Mouse (Mus musculus) stomach, embryonic 16.5 days (tissue): ENCODE results near the gene Lamtor4. TPM values are rescaled to one million over a fixed set of nuclear protein-coding genes. Genes with fewer than 3 reads are reported as not detected.
"Not testable (repeated sequence)": the region's sequence is repeated elsewhere in the genome, so short reads cannot be mapped to it uniquely, and the experiment has no call there.

ENCODE experiments used
- ATAC-seq: fragments of 200-750 bp; cut with Nextera tagmentation; 2 replicates; pipeline ENCODE4 v1.8.0; 2017; ENCODE audit warnings: moderate number of reproducible peaks, moderate TSS enrichment; ENCODE audit not compliant: insufficient read depth, low FRiP score
- H3K27ac ChIP-seq: fragments of 300-500 bp; sonication (generic); 2 replicates; pipeline ENCODE4 v1.5.1; 2014; ENCODE audit warnings: low read length
- H3K27me3 ChIP-seq: fragments of 300-500 bp; sonication (generic); 2 replicates; pipeline ENCODE4 v1.6.1; 2014; ENCODE audit warnings: low read length, control low read depth, mixed read lengths; ENCODE audit not compliant: control insufficient read depth, insufficient read depth
- H3K36me3 ChIP-seq: fragments of 300-500 bp; sonication (generic); 2 replicates; pipeline ENCODE4 v1.6.1; 2014; ENCODE audit warnings: low read length; ENCODE audit not compliant: control insufficient read depth, insufficient read depth
- H3K4me1 ChIP-seq: fragments of 300-500 bp; sonication (generic); 2 replicates; pipeline ENCODE4 v1.6.1; 2014; ENCODE audit warnings: low read length, control low read depth, mixed read lengths; ENCODE audit not compliant: control insufficient read depth, insufficient read depth
- H3K4me2 ChIP-seq: fragments of 300-500 bp; sonication (generic); 2 replicates; pipeline ENCODE4 v1.6.1; 2014; ENCODE audit warnings: low read depth, low read length, mixed read lengths
- H3K4me3 ChIP-seq: fragments of 300-500 bp; sonication (generic); replicated peaks from 2 replicates; pipeline ENCODE4 v1.5.1; 2014; ENCODE audit warnings: mild to moderate bottlenecking, low read length
- H3K9ac ChIP-seq: fragments of 300-500 bp; sonication (generic); 2 replicates; pipeline ENCODE4 v1.6.1; 2014; ENCODE audit warnings: low read length
- H3K9me3 ChIP-seq: fragments of 300-500 bp; sonication (generic); replicated peaks from 2 replicates; pipeline ENCODE4 v1.6.1; 2016; ENCODE audit warnings: low read length, control low read depth; ENCODE audit not compliant: control insufficient read depth
- WGBS: fragments of 180-500 bp; shearing (Covaris S2); extraction: QIAGEN DNeasy Blood & Tissue Kit; methylation state at CpG from one replicate; pipeline ENCODE4 v1.1.7; 2014; 5-methylcytosine and 5-hydroxymethylcytosine counted together
- polyA plus RNA-seq: library from polyadenylated mRNA; unstranded; fragments of >200 nt; fragmentation: Nextera tagmentation; extraction: Ambion mirVana; gene quantifications from 2 replicates; pipeline ENCODE4 v1.2.1, GENCODE M21; 2015

Lamtor4 gene
- 76.1 and 79.4 TPM in 2 replicates for polyA plus RNA-seq

DNA sequence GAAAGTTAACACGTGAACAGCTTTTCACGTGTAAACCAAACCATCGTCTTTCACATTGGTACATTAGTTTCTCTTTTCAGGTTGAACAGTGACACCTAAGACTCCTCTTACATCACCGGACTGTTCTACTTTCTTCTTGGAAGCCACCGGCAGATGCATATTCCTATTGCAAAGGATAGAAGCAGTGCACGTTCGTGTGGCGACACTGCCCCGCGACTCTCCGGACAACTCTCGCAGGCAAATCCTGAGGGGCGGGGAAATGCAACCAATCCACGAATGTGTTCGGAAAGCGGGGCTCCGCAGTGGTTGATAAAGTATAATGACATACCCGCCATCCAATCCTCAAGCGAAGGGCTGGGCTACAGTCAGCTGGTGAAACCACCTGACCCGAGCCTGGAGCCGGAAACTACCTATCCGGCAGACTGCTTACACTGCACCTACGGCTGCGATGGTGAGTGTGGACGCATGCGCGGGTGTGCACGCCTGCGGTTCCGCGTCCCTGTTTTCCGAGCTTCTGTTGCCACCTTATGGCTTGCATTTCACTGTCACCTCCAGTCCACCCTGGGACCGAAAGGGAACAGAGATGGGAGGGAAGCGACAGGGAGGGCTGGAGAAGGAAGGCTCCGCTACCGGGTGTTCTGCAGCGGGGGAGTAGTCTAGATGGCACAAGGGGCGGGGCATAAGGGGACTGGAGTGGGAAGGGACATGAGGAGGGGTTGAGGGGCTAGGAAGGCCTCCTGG is at the start of gene Lamtor4:
Gene Lamtor4, plus strand, starts transcription at position 130 of the 741 bp plus-strand sequence.
- peak; percentile 100 for ATAC-seq
- under 1% methylated on average over 38 of the region's 38 CpGs for WGBS
- H3K9me3 ChIP-seq, result no peaks in the 10 kb centered on the region

DNA sequence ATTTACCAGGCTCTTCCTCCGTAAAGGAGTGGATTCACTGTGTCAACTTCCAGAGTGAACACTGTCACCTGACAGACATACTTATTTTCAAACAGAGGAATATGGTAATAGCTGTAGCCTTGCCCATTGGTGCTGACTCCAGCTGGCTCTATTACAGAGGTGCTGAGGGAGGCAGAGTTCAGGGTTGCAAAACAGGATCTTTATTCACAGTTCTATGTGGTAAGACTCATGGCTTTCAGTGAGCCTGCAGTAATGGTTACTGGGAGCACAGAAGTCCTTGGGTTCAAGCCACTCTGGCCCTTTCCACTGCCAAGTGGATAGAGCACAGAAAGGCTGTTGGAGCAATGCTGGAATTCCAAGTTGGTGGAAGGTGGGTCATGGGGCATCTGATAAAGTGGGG is 48.0 kb upstream of the Lamtor4 start:
- no peak overlapping the region for H3K27ac ChIP-seq
- no peaks in the 10 kb centered on the region for H3K36me3 ChIP-seq
- 67% methylated on average over 1 of the region's 1 CpGs for WGBS
- no peak overlapping the region for H3K4me2 ChIP-seq
- no peak overlapping the region for H3K9ac ChIP-seq
- no peaks in the 10 kb centered on the region; the same call in 1 of the 2 replicates for H3K9me3 ChIP-seq
- no peak for ATAC-seq
- no peak overlapping the region for H3K4me3 ChIP-seq
- H3K27me3 ChIP-seq, result no peaks in the 10 kb centered on the region
- no peaks in the 10 kb centered on the region for H3K4me1 ChIP-seq

More for the DNA sequence above, at the start of gene Lamtor4:
- Histone ChIP-seq H3K27me3 (no peaks in the 10 kb centered on the region), H3K4me1 (peaks cover 9% of the 10 kb centered on the region), H3K4me2 (peak within 1 kb of the TSS; percentile 57), H3K27ac (peak within 1 kb of the TSS; percentile 88), H3K9ac (peak within 1 kb of the TSS; percentile 83), H3K4me3 (peak within 1 kb of the TSS; percentile 79), H3K36me3 (no peaks in the 10 kb centered on the region)

DNA sequence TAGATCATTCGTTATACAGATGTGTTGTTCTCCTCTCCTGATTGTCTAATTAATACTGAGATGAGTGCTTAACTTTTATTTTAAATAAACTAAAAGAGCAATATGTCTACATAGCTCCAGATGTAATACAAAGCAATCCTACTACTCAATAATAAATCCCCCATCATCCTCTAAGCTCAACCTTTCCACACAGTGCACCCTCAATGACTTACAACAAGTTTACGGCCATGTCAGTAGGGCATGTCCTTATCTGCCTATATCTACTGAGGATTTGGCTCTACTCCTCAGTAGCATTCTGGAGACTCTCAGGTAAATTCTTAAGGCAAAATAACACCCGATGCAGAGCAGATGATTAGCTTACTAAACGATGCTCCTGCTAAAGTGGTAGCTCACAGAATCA is 47.4 kb upstream of the Lamtor4 start:
- Histone ChIP-seq H3K27ac (no peak overlapping the region), H3K9ac (no peak overlapping the region), H3K36me3 (no peaks in the 10 kb centered on the region), H3K4me3 (no peak overlapping the region), H3K9me3 (no peaks in the 10 kb centered on the region; the same call in 1 of the 2 replicates), H3K27me3 (no peaks in the 10 kb centered on the region), H3K4me1 (no peaks in the 10 kb centered on the region), H3K4me2 (no peak overlapping the region)
- no peak for ATAC-seq
- WGBS, result 81% methylated on average over 4 of the region's 4 CpGs

DNA sequence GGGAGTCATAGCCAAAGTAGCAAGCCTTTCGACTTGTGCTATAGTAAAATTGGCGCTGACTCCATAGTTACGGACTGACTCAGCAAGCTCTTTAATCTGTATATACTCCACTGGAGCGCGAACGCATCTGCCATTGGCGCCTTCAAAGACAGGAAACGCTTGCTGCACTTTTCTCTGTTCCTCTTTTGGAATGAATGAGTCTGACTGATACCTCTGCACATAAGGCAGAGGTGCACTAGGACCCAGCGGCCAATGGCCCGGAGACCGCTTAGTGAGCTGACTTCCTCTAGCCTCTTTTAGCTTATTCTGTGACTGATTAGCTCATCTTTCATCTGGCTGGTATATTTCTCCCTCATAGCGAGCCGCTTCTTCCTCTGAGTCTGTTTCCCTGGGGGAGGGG is 38.6 kb upstream of the Lamtor4 start:
- 95% methylated on average over 13 of the region's 13 CpGs for WGBS
- not testable (repeated sequence) for H3K4me3 ChIP-seq, H3K27me3 ChIP-seq, H3K4me1 ChIP-seq, H3K9me3 ChIP-seq, H3K9ac ChIP-seq, H3K36me3 ChIP-seq, H3K4me2 ChIP-seq, H3K27ac ChIP-seq, ATAC-seq

DNA sequence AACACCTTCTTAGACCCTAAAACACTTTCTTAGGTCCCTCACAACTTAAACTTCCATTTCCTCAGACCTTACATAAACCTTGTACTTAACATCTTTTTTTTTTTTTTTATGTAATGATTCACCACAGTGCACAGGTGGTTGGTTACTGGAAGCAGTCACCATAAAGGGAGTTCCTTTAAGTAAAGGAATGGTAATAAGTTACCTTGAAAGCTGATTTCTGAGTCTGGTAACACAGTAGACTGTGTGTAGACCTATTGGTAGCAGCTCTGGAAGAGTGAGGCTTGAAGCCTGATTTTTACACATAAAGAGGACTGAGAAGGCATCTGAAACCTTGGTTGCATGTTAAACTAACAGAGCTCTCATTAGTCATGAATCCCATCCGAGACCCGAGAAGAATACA is 35.4 kb upstream of the Lamtor4 start:
- ATAC-seq, result no peak
- 46% methylated on average over 2 of the region's 2 CpGs for WGBS

GRCm38 (mm10) chr5:138222111-138222510 is 33.2 kb upstream of the Lamtor4 start:
- Histone ChIP-seq H3K4me1 (no peaks in the 10 kb centered on the region), H3K9ac (no peak overlapping the region), H3K27me3 (no peaks in the 10 kb centered on the region), H3K4me3 (no peak overlapping the region), H3K9me3 (no peaks in the 10 kb centered on the region), H3K4me2 (no peak overlapping the region), H3K27ac (no peak overlapping the region), H3K36me3 (no peaks in the 10 kb centered on the region)
- 22% methylated on average over 4 of the region's 4 CpGs for WGBS
- ATAC-seq, result no peak

More for the DNA sequence above, 35.4 kb upstream of the Lamtor4 start:
- H3K9ac ChIP-seq, result no peak overlapping the region
- H3K4me1 ChIP-seq, result no peaks in the 10 kb centered on the region
- H3K36me3 ChIP-seq, result no peaks in the 10 kb centered on the region
- H3K27me3 ChIP-seq, result no peaks in the 10 kb centered on the region
- H3K27ac ChIP-seq, result no peak overlapping the region
- H3K9me3 ChIP-seq, result peaks cover 3% of the 10 kb centered on the region; the same call in 1 of the 2 replicates
- H3K4me3 ChIP-seq, result no peak overlapping the region
- H3K4me2 ChIP-seq, result no peak overlapping the region

DNA sequence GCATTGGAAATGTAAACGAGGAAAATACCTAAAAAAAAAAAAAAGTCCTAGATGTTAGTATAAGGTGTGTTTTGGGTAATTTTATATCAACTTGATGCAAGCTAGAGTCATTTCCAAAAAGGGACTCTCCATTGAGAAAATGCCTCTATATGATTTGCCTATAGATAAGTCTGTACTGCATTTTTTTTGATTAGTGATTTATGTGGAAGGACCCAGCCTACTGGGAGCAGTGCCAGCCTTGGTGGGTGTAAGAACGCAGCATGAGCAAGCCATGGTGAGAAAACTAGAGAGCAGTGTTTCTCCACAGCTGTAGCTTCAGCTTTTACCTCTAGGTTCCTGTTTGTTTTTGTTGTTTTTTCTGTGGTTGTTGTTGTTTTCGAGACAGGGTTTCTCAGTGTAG is 32.0 kb upstream of the Lamtor4 start:
- H3K27ac ChIP-seq, result no peak overlapping the region
- H3K36me3 ChIP-seq, result no peaks in the 10 kb centered on the region
- no peak overlapping the region for H3K4me2 ChIP-seq
- H3K9me3 ChIP-seq, result no peaks in the 10 kb centered on the region
- no peaks in the 10 kb centered on the region for H3K4me1 ChIP-seq
- H3K4me3 ChIP-seq, result no peak overlapping the region
- ATAC-seq, result no peak
- no peak overlapping the region for H3K9ac ChIP-seq
- 49% methylated on average over 3 of the region's 3 CpGs for WGBS
- H3K27me3 ChIP-seq, result no peaks in the 10 kb centered on the region

GRCm38 (mm10) chr5:138225700-138226099 is 29.6 kb upstream of the Lamtor4 start, which contains the start of gene Nxpe5:
Gene Nxpe5, plus strand, starts transcription at chr5:138225898.
- Histone ChIP-seq H3K4me2 (no peak within 1 kb of the TSS), H3K27me3 (no peaks in the 10 kb centered on the region), H3K27ac (no peak within 1 kb of the TSS), H3K9me3 (no peaks in the 10 kb centered on the region), H3K9ac (no peak within 1 kb of the TSS), H3K4me3 (no peak within 1 kb of the TSS), H3K36me3 (no peaks in the 10 kb centered on the region), H3K4me1 (no peaks in the 10 kb centered on the region)
- ATAC-seq, result no peak
- 48% methylated on average over 2 of the region's 2 CpGs for WGBS

GRCm38 (mm10) chr5:138226491-138226890 is 28.8 kb upstream of the Lamtor4 start:
- no peaks in the 10 kb centered on the region for H3K4me1 ChIP-seq
- no peaks in the 10 kb centered on the region for H3K27me3 ChIP-seq
- ATAC-seq, result no peak
- WGBS, result 69% methylated on average over 4 of the region's 4 CpGs
- H3K9me3 ChIP-seq, result no peaks in the 10 kb centered on the region
- no peak overlapping the region for H3K27ac ChIP-seq
- no peak overlapping the region for H3K4me3 ChIP-seq
- H3K36me3 ChIP-seq, result no peaks in the 10 kb centered on the region
- H3K4me2 ChIP-seq, result no peak overlapping the region
- H3K9ac ChIP-seq, result no peak overlapping the region
